Mouse (Mus musculus) CH12.LX (cell line): Measurements from ENCODE around the gene Il17a.

Experiments
- CTCF ChIP-seq, 2 experiments: IDR thresholded peaks in 1 of 2; conservative IDR thresholded peaks in 1 of 2; 2 replicates each; pipeline ENCODE4 v1.5.1; 2011 to 2012; ENCODE audit warnings: low read depth in 2 of 2, low read length in 2 of 2, improper control_type of control experiment in 1 of 2, inconsistent platforms in 1 of 2, mild to moderate bottlenecking in 1 of 2, moderate library complexity in 1 of 2
- SIN3A ChIP-seq: IDR thresholded peaks from 2 replicates; pipeline ENCODE4 v1.6.1; 2012; ENCODE audit warnings: low read length, improper control_type of control experiment, inconsistent platforms
- USF1 ChIP-seq: IDR thresholded peaks from 2 replicates; pipeline ENCODE4 v1.6.1; 2014; ENCODE audit warnings: low read depth, mild to moderate bottlenecking, inconsistent platforms, low read length, improper control_type of control experiment

DNA sequence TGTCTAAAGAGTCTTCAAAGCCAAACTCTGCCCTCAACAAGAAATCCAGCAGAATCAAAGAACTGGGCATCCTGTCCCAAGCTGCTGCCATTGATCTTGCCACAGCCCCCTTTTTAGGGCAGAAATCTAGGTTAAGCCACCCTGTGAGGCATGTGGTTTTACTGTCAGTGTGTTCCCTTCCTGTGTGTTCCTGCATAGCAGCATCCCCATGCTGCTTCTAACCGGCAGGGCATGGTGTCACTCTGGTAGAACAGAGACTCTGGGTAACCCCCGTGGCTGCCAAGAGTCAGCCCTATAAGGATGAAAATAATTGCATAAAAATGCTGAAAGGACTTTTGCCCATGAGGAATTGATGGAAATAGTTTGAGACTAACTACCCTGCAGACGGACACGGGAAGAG, 44.8 kb upstream of the Il17a start:
- no peak for TF ChIP-seq USF1
- TF ChIP-seq SIN3A, result no peak
- no peak for TF ChIP-seq CTCF (conservative IDR thresholded peaks at IDR 0.05 in 1 of 2, IDR thresholded peaks at IDR 0.05 in 1 of 2; ENCODE audit: low read depth in 2 of 2, low read length in 2 of 2)
